Mouse (Mus musculus): ENCODE results near the gene Atp6v0b.

Gene Atp6v0b

DNA sequence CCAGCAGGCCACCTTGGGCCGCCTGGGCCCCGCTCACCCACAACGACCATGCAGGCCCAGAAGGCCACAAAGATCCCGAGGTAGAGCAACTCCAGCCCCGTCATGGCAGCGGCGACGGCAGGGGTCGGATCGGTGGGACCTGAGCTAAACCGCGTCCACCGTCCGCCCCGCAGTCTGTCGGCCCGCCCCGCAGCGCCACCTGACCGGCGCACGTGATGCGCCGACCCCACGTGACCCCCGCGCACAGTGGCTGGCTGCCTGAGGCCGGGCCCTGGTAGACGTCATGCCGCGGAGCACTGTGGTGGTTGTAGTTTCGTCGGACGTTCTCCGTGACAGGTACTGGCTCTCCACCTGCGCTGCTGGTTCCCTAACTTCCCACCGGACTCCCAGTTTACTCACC lies at the start of gene Atp6v0b:
TSS of gene Atp6v0b (minus strand) at position 201 of the 400 bp plus-strand sequence.
- peak; percentile 96 to 97 for DNase-seq

DNA sequence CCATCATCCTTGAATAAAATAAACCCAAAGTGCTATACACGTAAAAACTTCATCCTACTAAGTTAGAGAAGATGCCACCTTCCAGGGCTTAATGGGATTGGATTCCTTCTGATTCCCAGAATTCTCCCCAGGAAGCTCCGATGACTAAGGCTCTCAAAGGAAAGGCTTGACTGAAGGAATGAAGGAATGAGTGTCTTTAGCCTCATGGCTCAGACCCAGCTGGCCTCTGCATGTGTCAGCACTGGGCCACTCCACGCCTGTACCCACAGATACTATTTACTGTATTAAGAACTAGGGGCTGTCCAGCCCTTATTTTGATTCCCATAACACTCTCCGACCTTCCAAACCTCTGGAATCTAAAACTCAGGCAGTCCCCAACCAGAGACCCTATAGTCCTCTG lies 46.9 kb upstream of the Atp6v0b start:
- no peak for DNase-seq

DNA sequence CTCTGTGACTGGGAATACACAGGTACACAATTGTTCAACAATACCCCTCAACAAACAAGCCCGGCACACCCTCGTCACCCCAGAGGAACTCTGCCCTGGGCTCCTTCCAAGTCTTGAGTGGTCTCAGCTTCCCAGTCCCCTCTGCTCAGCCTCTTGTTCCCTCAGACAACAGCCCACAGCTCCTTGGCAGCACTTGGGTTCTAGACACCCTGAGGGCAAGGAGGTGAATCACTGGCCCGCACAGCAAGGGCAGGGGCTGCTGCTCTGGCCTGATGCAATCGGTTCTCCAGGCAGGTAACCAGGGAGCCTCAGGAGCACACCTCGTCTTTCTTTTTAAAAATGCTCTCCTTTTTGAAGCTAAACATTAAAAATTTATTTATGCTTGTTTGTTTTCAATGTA lies 46.1 kb upstream of the Atp6v0b start:
- no peak for DNase-seq

DNA sequence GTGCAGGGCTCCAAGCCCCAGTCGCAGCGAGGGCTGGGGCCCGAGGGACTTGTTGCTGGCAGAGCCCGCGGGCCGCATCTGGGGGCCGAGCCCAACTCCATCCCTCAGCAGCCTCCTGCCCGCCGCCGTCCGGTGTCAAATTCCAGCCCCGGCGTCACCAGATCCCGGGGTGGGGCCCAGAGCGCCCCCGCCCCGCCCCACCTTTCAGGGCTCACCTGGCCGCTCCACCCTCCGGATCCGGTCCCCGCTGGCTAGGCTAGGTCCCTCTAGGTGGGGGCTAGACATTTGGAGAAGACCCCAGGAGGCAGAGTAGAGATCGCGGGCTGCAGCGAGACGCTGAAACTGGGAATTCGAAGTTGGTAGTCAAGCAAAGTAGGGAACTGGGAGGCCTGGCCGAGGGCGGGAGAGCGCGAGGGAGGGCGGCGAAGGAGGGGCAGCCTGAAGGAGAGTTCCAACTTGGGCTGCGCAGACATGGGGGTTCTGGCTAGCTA lies 42.3 kb upstream of the Atp6v0b start, which contains the start of gene Artn:
TSS of gene Artn (minus strand) at position 373 of the 491 bp plus-strand sequence.
- DNase-seq = no peak

DNA sequence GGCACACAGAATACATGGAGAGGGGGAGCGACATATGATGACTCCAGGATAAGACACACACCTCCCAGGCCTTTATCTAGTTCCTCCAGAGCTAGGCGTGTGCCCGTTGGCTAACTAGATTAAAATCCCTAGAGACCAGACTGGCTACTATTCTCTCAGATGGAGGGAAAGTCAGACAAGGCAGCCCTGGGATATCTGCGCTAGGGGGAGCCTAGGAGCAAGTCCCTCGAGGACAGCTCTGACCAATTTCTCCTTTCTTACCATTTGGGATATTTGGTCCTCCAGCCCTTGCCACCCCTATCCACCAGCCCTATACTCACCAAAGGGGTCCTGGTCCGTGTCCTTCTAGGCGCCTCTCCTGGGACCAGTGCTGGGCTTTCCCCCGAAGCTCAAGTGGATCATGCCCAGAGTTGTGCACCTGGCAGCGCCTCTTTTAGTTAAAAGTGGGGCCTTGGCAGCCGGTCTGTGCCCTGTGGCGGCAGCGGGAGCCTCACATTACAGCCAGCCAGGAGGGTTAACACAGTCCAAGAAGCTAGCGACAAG lies 41.6 kb upstream of the Atp6v0b start:
- peak; percentile 35 to 37 for DNase-seq

DNA sequence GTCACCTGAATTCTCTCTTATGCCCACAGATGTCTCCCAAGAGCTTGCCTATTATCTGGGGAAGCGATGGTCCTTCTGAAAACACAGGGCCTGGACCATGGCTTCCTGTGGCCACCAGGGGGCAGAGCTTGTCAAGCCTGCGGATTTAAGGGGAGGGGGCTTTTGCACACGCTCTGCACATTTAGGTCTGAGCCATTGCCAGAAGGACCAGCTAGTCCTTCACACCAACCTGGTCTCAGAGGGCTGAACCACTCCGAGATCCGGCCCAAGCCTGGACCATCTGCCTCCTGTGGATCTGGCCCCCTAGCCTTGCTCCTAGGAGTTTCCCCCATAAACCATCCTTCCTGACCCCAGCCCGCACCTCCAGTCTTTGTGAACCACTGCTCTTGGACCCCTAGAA lies 41.1 kb upstream of the Atp6v0b start:
- peak; percentile 42 to 48 for DNase-seq

DNA sequence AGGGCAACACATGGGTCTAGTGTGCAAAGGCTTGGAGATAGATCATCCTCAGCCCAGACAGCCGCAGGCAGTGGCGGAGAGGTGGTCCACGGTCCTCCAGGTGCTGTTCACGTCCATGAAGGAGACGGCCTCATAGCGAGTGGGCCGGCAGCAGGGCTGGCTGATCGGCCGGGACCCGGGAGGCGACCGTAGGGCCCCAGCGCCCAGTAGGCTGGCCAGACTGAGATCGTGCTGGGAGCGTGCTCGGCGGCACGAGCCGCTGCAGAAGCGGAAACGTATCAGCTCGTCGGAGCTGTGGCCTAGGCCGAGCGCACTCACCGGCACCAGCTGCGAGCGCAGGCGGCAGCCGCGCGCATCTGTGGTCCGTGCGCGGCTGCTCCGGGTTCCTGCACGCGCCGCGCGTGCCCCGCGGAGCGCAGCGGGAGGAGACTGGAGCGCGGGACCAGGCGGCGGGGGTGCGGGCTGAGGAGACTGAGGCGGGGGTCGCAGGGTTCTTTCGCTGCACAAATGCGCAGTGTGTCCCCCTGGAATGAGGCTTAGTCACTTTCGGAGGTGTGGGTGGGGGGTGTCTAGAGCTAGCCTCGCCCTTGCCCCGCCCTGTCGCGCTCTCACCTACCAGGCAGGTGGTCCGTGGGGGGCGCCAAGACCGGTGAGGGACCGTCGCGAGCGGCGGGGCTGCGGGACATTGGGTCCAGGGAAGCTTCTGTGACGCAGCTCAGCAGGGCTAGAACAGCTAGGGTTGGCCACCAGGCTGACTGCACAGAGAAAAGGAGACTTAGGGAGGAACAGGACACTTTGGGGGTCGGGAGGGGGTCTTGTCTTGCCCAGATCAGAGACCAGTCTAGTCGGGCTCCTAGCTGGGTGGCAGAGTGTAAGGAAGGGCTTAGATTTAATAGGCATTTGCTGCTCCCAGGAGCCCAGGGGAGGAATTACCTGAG lies 39.7 kb upstream of the Atp6v0b start:
- DNase-seq = peak; percentile 28 to 33

DNA sequence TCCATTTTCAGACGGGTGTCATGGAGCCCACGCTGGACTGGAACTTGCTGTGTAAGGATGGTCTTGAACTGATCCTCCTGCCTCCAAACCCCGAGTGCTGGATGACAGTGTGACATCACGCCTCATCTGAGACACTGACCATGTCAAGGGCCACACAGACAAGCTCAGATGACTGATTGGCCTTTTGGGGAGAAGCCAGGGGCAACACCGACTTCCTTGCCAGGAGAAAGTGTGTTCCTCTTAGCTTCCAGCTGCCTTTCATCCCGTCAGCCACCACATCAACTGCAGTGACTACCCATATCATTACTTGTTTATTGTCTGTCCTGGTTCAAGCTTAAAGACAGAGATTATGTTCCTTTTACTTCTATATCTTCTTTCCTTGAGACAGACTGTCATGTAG lies 37.8 kb upstream of the Atp6v0b start:
- no peak for DNase-seq

DNA sequence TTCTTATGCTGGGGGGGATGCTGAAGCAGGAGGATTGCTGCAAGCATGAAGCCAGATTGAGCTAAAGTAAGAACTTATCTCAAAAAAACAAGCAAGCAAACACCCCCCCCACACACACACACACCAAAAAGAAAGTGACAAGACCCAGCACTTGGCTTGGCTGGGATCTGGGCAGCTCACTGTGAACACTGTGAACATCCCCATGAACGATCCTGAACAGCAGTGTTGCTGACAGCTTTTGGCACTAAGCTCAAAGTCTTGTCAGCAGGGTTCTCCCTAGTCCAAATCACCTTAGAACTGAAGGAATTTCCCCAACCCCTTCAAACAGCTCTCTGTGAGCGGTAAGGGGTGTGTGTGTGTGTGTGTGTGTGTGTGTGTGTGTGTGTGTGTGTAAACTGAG lies 36.3 kb upstream of the Atp6v0b start:
- DNase-seq = no peak

DNA sequence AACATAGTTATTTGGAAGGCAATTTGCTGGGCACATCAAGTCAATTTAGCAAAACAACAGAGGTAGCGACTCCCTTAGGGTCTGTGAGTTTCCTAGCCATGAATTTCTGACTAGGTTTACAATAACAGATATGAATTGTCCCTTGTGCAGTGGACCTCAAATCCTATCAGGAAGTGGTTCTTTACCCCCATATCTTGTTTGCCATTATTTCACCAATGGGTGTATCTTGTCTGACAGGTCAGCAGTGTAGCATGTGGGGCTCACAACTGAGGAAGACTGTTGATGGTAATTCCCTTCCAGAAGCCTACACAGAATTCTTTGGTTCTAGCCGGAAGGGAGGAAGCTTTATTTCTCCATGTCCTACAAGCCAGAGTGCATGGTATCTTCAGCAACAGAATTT lies 34.2 kb upstream of the Atp6v0b start:
- no peak for DNase-seq

DNA sequence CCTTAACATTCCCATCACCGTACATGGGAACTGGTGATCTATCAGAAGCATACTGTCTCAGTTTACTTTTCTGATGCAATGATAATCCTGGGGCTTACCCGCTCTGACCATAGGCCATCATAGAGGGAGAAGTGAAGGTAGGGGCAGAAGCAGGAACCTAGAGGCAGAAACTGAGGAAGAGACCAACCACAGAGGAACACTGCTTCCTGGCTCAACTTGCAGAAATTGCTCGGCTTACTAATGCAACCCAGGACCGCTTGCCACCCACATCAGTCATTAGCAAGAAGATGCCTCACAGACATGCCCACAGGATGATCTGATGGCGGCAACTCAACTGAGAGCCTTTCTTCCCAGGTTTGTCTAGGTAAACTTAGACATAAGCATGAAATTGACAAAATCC lies 31.6 kb upstream of the Atp6v0b start:
- DNase-seq = no peak

DNA sequence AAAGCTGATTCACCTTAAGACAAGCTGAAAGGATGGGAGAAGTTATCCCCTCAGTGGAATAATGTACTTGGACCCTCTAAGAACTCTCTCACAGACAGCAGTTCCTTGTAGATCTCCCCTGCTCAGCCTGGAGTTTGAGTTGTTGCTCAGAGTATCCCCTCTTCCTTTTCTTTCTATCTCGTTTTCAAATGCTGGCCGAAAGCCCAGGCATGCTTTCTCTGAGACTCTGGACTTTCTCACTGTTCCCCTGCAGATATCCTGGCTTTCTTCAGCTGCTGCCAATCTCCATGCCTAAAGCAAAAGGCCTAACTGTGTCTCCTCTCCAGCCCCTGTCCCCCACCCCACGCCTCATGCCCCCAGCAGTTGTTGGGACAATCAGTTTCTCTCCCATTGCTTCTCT lies 31.1 kb upstream of the Atp6v0b start:
- DNase-seq = no peak

DNA sequence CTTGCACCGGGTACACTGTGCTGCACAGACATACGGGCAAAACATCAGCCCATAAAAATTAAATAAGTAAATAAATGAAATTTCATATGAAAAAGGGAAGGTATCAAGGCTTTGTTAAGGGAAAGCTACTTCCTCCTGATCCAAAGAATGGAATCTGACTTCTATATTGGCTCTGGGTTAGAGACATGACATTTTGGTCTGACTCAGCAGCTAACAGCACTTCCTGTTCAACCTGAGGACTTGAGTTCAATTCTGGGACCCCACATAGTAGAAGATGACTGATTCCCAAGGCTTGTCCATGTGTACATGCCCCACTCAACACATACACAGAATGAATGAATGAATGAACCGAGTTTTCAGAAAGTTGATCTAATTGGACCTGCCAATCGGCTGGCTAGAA lies 30.7 kb upstream of the Atp6v0b start:
- no peak for DNase-seq

DNA sequence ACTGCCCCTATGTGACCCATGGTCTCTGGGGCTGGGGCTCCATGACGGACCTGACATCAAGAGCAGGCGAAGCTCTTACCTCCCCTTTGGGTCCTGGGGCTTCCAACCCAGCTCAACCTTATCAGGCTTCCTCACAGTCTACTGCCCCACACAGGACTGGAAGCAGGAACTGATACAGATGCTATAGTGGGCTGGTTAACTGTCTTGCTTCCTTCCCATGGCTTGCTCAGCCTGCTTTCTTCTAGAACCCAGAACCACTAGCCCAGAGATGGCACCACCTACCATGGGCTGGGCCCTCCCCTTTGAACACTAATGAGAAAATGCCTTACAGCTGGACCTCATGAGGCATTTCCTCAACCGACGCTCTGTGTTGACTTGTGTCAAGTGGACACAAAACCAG lies 30.3 kb upstream of the Atp6v0b start:
- no peak for DNase-seq

DNA sequence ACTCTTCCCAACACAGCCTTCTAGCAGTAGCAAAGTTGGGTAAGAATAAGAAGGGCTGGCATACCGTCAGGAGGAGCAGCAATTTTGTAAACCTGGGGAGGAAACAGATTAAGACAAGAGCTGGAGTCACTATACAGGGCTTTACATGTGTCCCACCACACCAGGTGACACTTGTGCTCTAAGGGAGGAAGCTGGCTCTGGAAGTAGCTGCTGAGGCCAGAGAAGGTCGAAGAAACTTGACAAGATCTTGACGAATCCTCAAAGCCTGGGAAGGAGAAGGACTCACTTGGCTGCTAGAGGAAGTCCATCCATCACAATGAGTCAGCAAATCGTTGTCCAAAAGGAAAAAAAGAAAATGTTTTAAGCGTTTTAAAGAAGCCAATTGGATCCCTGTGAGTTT lies 29.3 kb upstream of the Atp6v0b start:
- no peak for DNase-seq

DNA sequence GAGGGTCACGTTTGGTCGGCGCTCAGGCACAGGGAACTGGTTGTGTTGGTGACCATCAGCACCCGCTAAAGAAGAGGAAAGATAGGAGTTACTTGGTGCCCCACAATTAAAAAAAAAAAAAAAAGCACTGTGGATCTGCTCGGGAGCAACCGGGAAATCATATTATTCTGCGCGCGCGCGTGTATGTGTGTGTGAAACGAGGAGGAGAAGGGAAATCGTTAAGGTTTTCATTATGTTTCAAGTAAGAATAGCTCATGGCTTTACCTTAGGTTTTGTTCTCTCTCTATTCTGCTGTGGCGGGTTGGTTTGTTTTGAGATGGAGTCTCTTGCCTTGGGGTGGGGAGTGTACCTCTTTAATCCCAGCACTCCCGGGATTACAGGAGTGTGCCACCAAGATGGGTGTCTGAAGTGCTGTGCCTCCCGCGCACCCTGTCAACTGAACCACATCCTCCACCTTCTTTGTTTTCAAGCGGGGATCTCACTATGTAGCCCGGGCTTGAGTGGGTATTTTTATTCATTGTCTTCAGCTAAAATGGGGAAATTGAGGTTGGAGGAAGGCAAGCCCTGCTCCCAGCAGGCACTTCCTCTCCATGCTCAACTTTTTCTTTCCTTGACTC lies 28.5 kb upstream of the Atp6v0b start:
- peak in 1 of 2 experiments; percentile 7 for DNase-seq

DNA sequence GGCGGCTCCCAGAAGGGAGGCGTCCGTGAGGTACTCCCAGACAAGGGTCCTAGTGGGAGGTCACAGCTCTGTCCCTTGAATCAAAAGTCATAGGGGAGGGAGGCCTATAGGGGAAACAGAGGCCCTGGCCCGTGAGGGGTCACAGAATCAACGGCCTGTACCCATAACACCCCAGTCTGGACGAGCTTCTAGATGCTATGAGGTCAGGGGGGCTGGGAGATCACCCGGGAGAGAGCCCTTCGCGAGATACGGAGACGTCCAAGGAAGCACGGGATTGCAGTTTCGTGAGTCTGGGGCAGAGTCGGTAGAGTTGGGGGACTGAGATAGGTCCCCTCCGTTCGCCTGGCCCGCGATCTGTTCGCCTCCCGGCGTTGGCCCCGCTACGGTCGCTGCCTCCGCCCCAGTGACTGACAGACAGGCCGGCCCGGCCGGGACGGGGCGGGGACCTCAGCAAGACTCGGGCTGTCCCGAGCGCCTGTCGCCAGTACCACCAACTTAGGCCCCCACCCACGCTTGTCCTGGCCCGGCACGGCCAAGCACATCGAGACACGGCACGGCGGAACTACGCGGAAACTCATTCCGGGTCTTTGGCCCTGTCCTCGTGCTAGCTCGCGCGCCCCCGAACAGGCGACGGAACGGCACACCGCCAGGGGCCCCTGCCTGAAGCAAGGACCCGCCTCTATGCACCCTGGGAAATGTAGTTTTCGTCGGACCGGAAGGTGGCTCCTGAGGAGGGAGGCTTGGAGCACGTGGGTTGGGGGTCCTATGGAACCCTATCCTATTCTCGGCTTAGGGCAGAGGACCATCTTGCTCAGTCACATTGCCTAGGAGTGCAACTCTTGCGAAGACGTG lies 27.7 kb upstream of the Atp6v0b start, which contains the start of gene Ipo13:
TSS of gene Ipo13 (minus strand) at position 409 of the 852 bp plus-strand sequence.
- DNase-seq = peak; percentile 97 to 98

DNA sequence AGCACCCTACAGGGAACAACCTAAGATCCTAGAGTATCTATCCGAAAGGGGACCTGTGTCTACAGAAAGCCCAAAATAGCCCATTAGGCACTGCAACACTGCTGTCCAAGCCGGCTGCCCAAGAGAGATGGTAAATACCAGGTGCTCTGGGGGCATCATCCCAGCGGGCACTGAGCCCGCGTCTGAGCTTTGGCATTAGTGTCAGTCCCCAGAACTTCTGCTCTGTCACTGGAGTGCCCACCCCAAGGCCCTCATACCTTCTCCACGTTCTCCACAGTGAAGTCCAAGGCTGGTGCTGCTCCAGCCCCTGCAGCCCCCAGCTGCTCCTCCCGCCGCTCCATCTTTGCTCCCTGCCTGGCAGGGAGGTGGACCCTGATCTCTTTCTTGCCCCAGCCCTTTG lies 26.9 kb upstream of the Atp6v0b start:
- DNase-seq = no peak

DNA sequence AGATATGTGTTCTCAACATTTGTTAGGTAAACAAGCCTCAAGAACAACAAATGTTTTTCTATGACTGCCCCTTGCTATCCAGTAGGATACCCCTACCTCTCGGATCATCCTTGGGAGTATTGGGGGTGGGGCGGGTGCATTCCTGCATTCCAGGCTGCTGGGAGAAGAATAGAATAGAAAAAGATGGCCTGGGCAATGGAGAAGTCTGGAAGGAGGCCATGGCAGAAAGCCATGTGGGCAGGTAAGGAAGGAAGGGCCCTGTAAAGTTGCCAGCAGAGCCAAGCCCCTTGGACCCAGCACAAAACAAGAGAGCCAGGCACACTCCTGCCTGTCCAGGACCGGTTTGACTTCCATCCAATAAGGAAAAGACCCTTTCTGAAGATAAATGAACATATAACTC lies 26.3 kb upstream of the Atp6v0b start:
- no peak for DNase-seq

DNA sequence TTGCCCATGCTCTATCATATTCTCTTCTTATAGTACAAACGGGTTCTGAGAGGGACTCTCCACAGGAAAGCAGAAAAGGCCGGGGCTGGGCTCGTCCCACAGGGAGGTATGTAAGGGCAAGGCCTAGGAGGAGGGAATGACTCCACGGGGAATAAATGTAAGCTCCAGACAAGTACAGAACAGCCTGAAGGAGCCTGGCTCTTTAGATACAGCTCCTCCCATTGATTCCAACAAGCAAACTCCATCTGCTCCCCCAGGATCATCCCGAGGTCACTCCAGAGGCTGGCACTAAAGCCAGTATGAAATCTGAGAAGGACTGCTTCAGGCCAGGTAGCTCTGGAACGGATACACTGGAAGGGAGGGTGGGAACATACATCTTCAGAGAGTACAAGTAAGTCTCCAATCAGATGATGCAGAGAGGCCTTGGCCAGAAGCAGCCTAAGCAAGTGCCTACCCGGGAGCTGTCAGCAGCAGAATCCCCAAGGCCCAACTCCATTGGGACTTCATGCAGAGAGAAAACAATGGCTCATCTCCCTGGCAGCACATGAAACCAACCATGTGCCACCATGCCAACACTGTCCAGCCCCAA lies 25.6 kb upstream of the Atp6v0b start:
- DNase-seq = no peak

DNA sequence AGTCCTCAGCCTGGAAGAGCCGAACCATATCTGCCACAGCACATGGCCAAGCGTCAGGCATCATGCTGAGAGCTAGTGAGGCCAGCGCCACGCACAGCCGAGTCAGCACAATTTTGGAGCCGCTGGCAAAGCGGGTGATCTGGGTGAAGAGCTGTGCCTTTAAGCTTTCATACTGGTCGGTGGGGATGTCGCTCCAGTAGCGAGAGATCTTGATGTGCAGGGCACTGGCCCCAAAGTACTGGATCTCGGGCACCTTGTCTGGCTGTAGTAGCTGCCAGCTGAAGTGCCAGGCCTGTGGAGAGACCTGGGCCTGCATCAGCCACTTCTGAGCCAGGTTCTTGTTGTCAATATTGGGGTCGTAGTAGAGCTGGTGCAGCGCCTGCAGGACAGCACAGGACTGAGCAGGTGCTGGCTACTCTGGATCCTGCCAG lies 25.0 kb upstream of the Atp6v0b start:
- no peak for DNase-seq

DNA sequence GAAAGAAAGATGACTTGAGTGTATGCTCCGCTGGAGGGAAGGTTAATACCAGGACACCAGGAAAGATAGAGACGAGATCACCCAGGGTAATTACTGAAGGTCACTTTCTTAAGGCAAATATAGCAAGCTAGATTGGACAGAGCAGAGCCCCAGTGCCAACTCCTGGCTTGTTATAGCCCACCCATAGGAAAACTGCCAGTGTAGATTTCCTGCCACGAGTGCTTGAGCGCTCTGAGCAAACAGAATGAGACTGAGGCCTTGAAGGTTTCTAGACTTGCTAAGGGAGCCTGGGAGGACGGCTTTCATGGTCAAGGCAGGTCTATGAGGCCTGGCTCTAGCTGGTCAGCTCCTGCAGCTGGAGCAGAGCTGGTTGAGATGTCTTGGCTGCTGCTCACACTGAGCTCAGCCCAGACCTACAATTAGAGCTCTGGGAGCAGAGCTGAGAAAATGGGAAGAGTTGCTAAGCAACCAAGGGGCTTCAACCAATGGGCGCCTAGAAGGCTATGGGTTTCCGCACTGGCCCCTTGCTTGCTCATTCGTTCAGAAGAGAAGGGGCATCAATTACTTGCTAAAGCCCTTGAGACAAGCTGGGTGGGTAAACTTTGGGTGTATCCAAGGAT lies 21.8 kb upstream of the Atp6v0b start:
- DNase-seq = no peak

All from B cell, adult 2 months (primary cell).